Mouse (Mus musculus) stomach, postnatal 0 days (tissue): ENCODE measurements around the gene Dna2.

Experiments used
- CTCF ChIP-seq: IDR thresholded peaks from 2 replicates; pipeline ENCODE4 v1.5.1; 2016; ENCODE audit warnings: antibody characterized with exemption, low read depth, mild to moderate bottlenecking, moderate library complexity
- EP300 ChIP-seq: optimal IDR thresholded peaks from 2 replicates; pipeline ENCODE3; 2016; ENCODE audit warnings: antibody characterized with exemption

GRCm38 (mm10) chr10:62902829-62903228 is 44.0 kb upstream of the Dna2 start:
- TF ChIP-seq CTCF (no peak), EP300 (no peak)
